Mouse (Mus musculus) activated CD4-positive, CD25-positive, alpha-beta regulatory T cell (primary cell): ENCODE results near the gene Mpc1. TPM values are rescaled to one million over a fixed set of nuclear protein-coding genes. Genes with fewer than 3 reads are reported as not detected.

Experiments used
- polyA plus RNA-seq, 2 experiments: library from polyadenylated mRNA; unstranded; fragments of 100-300 nt; shearing (Covaris generic); gene quantifications; one replicate each; pipeline ENCODE4 v1.2.1; 2017

Gene Mpc1
- polyA plus RNA-seq: 100 to 1,000 TPM; 157 to 172 TPM

DNA sequence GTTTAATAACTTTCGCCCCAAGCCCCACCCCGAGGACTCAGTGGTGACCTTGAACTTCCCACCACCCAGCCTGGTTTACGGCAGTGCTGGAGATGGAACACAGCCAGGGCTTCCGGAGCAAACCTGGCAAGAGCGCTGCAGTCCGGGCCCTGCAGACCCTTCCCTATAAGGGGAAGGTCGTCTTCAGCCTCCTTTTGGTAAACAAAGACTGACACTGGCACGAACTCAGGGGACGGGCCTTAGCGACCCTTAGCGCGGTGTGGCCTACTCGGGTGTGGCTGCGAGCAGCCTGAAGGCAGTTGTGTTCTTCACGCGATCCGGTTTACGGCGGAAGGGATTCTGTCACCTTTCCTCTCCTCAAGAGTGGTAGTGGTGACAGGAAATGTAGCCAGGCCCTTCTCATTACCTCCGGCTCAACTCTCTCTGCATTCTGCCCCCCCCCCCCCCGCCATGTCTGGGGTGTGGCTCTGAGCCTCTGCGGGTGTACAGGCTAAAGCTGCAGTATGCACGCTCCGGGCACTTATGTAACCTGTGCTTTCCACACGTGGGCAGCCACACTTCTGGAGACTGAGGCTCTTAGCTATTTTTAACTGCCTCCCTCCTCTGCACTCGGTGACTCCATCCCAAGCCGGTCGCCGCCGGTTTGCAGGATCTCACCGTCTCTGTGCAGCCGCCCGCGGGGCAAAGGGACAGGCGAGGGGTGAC, at the start of gene Mpc1:
Gene Mpc1, plus strand, starts transcription at position 84 of the 705 bp plus-strand sequence.

DNA sequence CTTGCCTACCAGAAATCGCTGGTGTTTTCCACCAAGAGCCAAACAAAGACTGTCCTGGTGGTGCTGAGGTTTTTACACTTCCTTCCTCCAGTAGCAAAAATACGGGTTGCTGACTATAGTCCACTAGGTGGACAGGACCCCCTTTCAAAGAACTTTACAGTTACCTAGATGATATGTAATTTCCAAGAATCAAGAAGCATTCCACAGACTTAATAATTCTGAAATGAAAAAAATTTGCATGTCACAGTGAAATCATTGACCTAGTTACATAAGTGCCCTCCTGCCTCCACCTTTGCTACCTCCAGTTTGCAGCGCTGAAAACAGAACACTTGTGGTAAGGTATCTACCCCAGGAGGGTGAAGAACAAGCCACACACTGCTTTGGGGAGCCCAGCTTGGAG, 47.0 kb upstream of the Mpc1 start, which contains the start of gene Ccr6:
Gene Ccr6, plus strand, starts transcription at position 301 of the 400 bp plus-strand sequence.

DNA sequence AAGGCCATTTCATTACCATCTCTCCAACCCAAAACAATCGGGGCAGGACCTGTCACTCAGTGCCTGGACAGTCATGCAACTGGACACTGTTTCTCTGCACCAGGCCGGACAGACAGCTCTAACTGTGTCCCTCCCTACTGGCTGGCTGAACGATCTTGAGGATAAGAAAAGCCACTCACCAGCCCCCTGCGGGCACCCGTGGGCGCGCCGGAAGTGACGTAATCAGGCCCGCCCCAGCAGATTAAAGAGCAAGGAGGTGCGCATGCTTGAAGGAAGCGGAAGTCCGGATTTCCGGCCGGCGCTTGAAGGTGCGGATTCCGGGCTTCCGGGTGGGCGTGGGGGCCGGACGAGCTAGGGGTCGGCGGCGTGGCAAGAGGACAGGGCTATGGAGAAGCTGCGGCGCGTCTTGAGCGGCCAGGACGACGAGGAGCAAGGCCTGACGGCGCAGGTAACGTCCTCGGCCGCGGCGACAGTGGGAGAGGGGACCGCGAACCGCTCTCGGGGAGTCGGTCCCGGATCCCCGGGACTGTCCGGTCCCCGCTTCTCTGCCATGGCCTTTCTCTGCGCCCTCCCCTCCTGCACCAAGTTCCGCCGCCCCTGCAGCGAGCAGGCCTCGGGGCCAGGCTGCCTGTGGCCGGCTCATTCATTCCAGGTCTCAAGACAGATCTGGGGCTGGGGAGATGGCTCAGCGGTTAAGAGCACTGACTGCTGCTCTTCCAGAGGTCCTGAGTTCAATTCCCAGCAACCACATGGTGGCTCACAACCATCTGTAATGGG, 28.3 kb downstream of the Mpc1 start, which contains the start of gene Sft2d1:
Gene Sft2d1, plus strand, starts transcription at position 265 of the 777 bp plus-strand sequence.

DNA sequence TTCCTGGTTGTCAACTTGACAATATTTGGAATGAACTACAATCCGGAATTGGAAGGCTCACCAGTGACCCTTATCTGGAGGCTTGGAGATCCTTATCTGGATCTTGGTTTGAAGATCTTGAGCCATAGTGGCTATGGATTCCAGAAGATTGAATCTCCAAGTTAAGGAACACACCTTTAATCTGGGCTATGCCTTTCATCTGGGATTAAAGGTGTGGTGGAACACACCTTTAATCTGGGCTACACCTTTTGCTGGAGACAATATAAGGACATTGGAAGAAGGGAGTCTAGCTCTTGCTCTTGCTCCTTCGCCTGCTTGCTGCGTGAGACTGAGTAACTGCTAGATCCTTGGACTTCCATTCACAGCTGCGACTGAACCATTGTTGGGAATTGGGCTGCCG, 54.5 kb downstream of the Mpc1 start, which contains the start of gene Prr18:
Gene Prr18, plus strand, starts transcription at position 301 of the 400 bp plus-strand sequence.

Other genes starting within 250 kb of the Mpc1 start
- gene Gm49673, start 135.1 kb upstream of the Mpc1 start, polyA plus RNA-seq: under 1 TPM; 0.16 to 0.68 TPM
- gene Rnaset2a, start 134.8 kb upstream of the Mpc1 start, polyA plus RNA-seq: 10 to 100 TPM; 62.0 to 99.3 TPM
- 10 to 100 TPM; 15.8 to 25.0 TPM for gene Fgfr1op, start 117.4 kb upstream of the Mpc1 start, polyA plus RNA-seq
- gene Ccr6, start 46.9 kb upstream of the Mpc1 start, polyA plus RNA-seq: 10 to 100 TPM; 15.8 to 23.5 TPM
- 100 to 1,000 TPM; 181 to 232 TPM for gene Sft2d1, start 28.2 kb downstream of the Mpc1 start, polyA plus RNA-seq
- under 1 TPM in 1 of 2 experiments, not detected in 1; 0.25 TPM for gene Prr18, start 54.6 kb downstream of the Mpc1 start, polyA plus RNA-seq
- not detected for gene T2, start 73.1 kb downstream of the Mpc1 start, polyA plus RNA-seq
- under 1 TPM in 1 of 2 experiments, not detected in 1; 0.31 TPM for gene T, start 151.5 kb downstream of the Mpc1 start, polyA plus RNA-seq
- under 1 TPM in 1 of 2 experiments, not detected in 1; 0.53 TPM for gene Pde10a, start 242.5 kb downstream of the Mpc1 start, polyA plus RNA-seq